Mouse (Mus musculus) lung, postnatal 10 days (tissue): Measurements from ENCODE around the gene Zfp568.
A peak's percentile ranks its signal among the peaks of the same experiment; 100 is the strongest.

Source experiments
- DNase-seq: peaks from one replicate; pipeline ENCODE4 v3.0.0; 2021

The Zfp568 gene

GRCm38 (mm10) chr7:30060341-30060740 is 76.6 kb downstream of the Zfp568 start:
- DNase-seq: no peak

DNA sequence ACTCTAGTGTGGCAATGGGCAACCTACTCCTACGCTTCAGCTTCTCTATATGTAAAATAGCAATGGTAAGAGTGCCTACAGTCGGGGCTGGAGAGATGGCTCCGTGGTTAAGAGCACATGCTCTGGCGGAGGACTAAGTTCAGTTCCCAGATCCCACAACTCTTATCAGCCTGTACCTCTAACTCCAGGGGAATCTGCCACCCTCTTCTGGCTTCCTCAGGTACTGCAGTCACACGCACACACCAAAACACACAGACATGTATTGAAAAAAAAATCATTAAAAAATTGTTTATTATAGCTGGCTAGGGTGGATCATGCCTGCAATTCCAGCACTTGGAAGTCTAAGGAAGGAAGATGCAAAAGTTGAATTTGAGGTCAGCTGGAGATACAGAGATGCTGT is 78.7 kb downstream of the Zfp568 start:
- peak; percentile 18 for DNase-seq

DNA sequence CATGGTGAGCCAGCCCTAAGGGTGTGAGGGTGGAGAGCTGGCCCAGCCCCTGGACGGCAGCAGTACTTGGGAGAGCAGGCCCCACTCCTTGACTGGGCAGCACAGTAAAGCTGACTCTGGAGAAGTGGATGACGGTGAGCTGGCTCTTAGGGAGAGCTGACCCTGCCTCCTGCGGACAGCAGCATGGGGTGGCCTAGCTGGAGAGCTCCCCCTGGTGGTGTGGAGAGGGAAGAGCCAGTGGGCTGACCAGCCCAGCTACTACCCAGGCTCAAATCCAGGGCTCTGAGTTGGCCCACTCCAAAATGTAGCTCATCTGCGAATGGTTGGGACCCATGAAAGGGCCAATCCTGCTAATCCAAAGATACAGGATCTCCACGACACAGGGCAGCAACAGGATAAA is 80.9 kb downstream of the Zfp568 start:
- no peak for DNase-seq

DNA sequence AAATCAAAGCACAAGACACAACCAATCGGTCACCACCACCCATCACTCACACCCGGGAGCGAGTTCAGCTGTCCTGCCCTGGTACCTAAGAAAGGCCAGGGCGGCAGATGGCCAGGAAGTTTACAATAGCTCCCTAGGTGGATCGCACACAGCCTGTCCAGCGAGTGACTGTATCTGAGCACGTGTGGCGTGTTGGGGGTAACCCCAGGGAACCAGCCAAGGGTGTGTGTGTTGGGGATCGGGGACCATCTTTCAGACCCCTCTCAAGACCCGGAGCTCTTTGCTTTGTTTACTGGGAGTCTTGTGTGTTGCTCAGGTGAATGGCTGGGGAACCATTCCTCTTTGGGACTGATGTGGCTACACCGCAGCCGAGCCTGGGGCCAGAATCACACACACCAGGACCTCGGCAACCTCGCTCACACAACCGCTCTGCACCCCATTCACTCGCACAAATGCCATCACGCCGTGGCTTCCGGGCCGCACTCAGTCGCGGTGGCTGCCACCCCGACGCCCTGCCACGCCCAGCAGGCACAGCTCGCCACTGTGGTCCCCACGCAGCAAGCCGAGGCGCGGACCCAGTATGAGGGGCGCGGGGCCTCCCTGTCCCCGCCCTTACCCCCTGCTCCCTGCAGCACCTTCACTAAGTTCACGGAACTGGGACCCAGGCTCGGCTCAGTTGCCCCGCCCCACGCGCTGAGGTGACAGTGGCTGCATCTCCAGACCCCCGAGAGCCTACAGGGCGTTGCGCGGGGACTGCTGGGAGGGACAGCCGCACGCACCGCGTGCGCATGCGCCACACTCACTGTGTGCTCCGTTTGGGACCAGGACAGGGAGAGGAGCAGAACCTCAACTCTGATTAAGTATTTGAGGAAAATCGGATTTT is 88.6 kb downstream of the Zfp568 start, which contains the start of gene Zfp82:
Gene Zfp82 (minus strand): TSS at position 755 of the 883 bp plus-strand sequence.
- peak; percentile 82 for DNase-seq
